Mouse (Mus musculus) liver, embryonic 12.5 days (tissue): Measurements from ENCODE around the gene Chka. TPM values are rescaled to one million over a fixed set of nuclear protein-coding genes. Genes with fewer than 3 reads are reported as not detected.
A peak's percentile ranks its signal among the peaks of the same experiment; 100 is the strongest.

ENCODE experiments used
- ATAC-seq: fragments of 200-750 bp; cut with Nextera tagmentation; 2 replicates; pipeline ENCODE4 v1.8.0; 2017; ENCODE audit warnings: moderate number of reproducible peaks, mild to moderate bottlenecking, moderate library complexity
- H3K27ac ChIP-seq: fragments of 300-500 bp; sonication (generic); 2 replicates; pipeline ENCODE4 v1.5.1; 2016; ENCODE audit warnings: mild to moderate bottlenecking
- H3K27me3 ChIP-seq: fragments of 300-500 bp; sonication (generic); replicated peaks from 2 replicates; pipeline ENCODE4 v1.6.1; 2016; ENCODE audit warnings: mild to moderate bottlenecking, moderate library complexity
- H3K36me3 ChIP-seq: fragments of 300-500 bp; sonication (generic); 2 replicates; pipeline ENCODE4 v1.6.1; 2016; ENCODE audit warnings: mild to moderate bottlenecking, moderate library complexity
- H3K4me1 ChIP-seq: fragments of 300-500 bp; sonication (generic); 2 replicates; pipeline ENCODE4 v1.6.1; 2016
- H3K4me2 ChIP-seq: fragments of 300-500 bp; sonication (generic); 2 replicates; pipeline ENCODE4 v1.6.1; 2016; ENCODE audit warnings: mild to moderate bottlenecking, moderate library complexity
- H3K4me3 ChIP-seq: fragments of 300-500 bp; sonication (generic); 2 replicates; pipeline ENCODE4 v1.5.1; 2016; ENCODE audit warnings: mild to moderate bottlenecking, moderate library complexity
- H3K9ac ChIP-seq: fragments of 300-500 bp; sonication (generic); 2 replicates; pipeline ENCODE4 v1.6.1; 2016; ENCODE audit warnings: mild to moderate bottlenecking, moderate library complexity
- H3K9me3 ChIP-seq: fragments of 300-500 bp; sonication (generic); replicated peaks from 2 replicates; pipeline ENCODE4 v1.6.1; 2016; ENCODE audit warnings: mild to moderate bottlenecking, moderate library complexity
- WGBS: fragments of 180-500 bp; shearing (Covaris S2); methylation state at CpG from one replicate; pipeline ENCODE4 v1.1.7; 2016; ENCODE audit not compliant: insufficient replicate concordance; 5-methylcytosine and 5-hydroxymethylcytosine counted together
- polyA plus RNA-seq: library from polyadenylated mRNA; unstranded; fragments of >200 nt; fragmentation: Nextera tagmentation; extraction: Ambion mirVana; gene quantifications from 2 replicates; pipeline ENCODE4 v1.2.1, GENCODE M21; 2016

Gene Chka
- polyA plus RNA-seq, 1 experiment from 2014 or later, result 26.7 TPM

- no peaks in the 10 kb centered on the region for H3K27me3 ChIP-seq
- no peaks in the 10 kb centered on the region for H3K9me3 ChIP-seq
- no peak overlapping the region for H3K9ac ChIP-seq
- 79% methylated on average over 5 of the region's 5 CpGs for WGBS
- H3K4me3 ChIP-seq, result no peak overlapping the region
- H3K27ac ChIP-seq, result no peak overlapping the region
- H3K4me2 ChIP-seq, result no peak overlapping the region
- no peak for ATAC-seq
- H3K4me1 ChIP-seq, result peaks cover 25% of the 10 kb centered on the region
- H3K36me3 ChIP-seq, result no peaks in the 10 kb centered on the region
These were observed 3.9 kb upstream of the Chka start for GRCm38 (mm10) chr19:3847711-3848110.

DNA sequence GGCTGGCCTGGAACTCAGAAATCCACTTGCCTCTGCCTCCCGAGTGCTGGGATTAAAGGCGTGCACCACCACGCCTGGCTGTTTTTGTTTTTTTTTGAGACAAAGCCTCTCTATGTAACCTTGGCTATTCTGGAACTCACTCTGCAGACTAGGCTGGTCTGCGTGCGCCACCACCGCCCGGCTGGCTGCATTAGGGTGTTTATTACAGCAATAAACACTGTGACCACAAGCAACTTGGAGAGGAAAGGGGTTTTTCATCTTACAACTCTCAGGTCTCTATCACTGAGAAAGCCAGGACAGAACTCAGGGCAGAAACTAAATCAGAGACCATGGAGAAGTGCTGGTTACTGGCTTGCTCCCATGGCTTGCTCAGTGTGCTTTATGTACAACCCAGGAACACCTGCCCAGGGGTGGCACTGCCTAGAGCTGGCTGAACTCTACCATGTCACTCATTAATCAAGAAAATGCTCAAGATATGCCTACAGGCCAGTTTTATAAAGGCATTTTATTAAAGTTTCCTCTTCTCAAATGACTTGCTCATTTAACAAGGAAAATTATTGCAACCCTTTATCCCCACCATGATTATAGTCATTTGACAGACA is 3.3 kb upstream of the Chka start:
- Histone ChIP-seq H3K27ac (no peak overlapping the region), H3K36me3 (no peaks in the 10 kb centered on the region), H3K4me2 (no peak overlapping the region), H3K4me1 (peaks cover 31% of the 10 kb centered on the region), H3K9ac (no peak overlapping the region), H3K4me3 (no peak overlapping the region), H3K9me3 (no peaks in the 10 kb centered on the region), H3K27me3 (no peaks in the 10 kb centered on the region)
- no peak for ATAC-seq
- 74% methylated on average over 7 of the region's 7 CpGs for WGBS

DNA sequence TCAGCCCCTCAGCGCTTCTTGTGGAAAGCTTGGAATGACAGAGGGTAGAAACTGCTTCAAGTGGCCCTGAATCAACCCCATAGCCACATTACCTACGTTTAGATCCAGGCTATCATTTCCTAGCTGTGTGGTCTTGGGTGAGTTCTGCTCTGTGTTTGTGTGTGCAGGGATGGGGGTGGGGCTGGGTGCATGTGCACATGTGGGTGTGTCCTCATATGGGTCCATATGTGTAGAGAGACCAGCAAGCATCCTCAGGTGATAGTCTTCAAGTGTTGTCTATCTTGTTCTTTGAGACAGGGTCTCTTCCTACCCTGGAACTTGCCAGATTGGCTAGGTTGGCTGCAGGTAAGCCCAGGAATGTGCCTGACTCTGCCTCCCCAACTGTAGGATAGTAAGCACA is 2.3 kb upstream of the Chka start:
- no peak for ATAC-seq
- WGBS, result 73% methylated on average over 2 of the region's 2 CpGs
- Histone ChIP-seq H3K4me3 (no peak overlapping the region), H3K9me3 (no peaks in the 10 kb centered on the region), H3K4me1 (peaks cover 40% of the 10 kb centered on the region), H3K27me3 (no peaks in the 10 kb centered on the region), H3K36me3 (no peaks in the 10 kb centered on the region), H3K4me2 (no peak overlapping the region), H3K9ac (no peak overlapping the region), H3K27ac (no peak overlapping the region)

DNA sequence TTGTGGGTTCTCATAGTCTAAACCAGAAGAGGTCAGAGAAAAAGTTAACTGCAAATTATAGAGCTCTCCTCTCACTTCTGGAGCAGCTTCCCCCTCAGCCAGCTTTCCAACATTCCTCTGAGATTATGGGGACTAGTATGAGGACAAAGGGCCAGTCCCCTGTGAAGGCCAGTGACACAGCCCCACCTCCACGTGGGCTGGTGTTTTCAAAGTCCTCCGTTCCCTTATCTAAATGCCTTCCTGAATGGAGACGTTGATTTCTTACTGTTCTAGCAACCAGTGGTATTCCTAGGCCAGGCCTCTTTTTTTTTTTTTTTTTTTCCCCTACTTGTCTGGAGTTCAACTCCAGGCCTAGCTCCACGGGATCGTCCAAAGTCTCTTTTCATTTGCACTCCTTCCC is 1.5 kb upstream of the Chka start:
- WGBS, result 11% methylated on average over 5 of the region's 5 CpGs
- Histone ChIP-seq H3K9me3 (no peaks in the 10 kb centered on the region), H3K36me3 (no peaks in the 10 kb centered on the region), H3K4me1 (peaks cover 45% of the 10 kb centered on the region), H3K4me2 (no peak overlapping the region), H3K27ac (peak overlapping the region; percentile 75), H3K9ac (no peak overlapping the region), H3K4me3 (no peak overlapping the region), H3K27me3 (no peaks in the 10 kb centered on the region)
- no peak for ATAC-seq

- no peaks in the 10 kb centered on the region for H3K36me3 ChIP-seq
- peak overlapping the region; percentile 73 for H3K4me3 ChIP-seq
- H3K27me3 ChIP-seq, result no peaks in the 10 kb centered on the region
- H3K4me1 ChIP-seq, result peaks cover 53% of the 10 kb centered on the region
- no peaks in the 10 kb centered on the region for H3K9me3 ChIP-seq
- peak overlapping the region; percentile 93 for H3K4me2 ChIP-seq
- ATAC-seq, result peak; percentile 6; the same call in 1 of the 2 replicates
- H3K9ac ChIP-seq, result peak overlapping the region; percentile 67
- 8% methylated on average over 19 of the region's 19 CpGs for WGBS
- peak overlapping the region; percentile 75 for H3K27ac ChIP-seq
These were observed 615 bp upstream of the Chka start for GRCm38 (mm10) chr19:3850847-3851469.

DNA sequence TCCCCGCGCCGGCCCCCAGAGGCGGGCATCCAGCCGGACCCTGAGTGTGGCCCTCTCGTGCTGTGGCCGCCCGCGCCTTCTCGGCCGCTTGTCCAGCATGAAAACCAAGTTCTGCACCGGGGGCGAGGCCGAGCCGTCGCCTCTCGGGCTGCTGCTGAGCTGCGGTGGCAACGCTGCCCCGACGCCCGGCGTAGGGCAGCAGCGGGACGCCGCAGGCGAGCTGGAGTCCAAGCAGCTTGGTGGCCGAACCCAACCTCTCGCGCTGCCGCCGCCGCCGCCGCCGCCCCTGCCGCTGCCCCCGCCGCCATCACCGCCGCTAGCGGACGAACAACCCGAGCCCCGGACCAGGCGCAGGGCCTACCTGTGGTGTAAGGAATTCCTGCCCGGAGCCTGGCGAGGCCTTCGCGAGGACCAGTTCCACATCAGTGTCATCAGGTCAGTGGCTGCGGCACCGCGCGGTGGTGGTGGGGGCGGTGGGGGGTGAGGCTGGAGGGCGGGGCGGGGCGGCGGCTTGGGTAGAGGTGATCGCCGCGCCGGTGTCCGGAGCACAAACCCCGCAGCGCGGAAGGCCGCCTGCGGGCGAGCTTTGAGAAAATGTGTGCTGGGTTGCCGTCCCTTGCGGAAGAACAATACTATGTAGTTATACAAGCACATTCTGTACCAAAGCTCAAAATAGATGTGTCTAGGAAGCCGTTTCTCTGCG is 557 bp downstream of the Chka start:
- Histone ChIP-seq H3K27ac (peak overlapping the region; percentile 95), H3K4me3 (peak overlapping the region; percentile 73), H3K9ac (peak overlapping the region; percentile 85), H3K9me3 (no peaks in the 10 kb centered on the region), H3K36me3 (no peaks in the 10 kb centered on the region), H3K27me3 (no peaks in the 10 kb centered on the region), H3K4me2 (peak overlapping the region; percentile 93), H3K4me1 (peaks cover 56% of the 10 kb centered on the region)
- ATAC-seq, result peak; percentile 3; the same call in 1 of the 2 replicates
- WGBS, result under 1% methylated on average over 64 of the region's 74 CpGs

- Histone ChIP-seq H3K4me1 (peaks cover 58% of the 10 kb centered on the region), H3K9me3 (no peaks in the 10 kb centered on the region), H3K9ac (no peak overlapping the region), H3K36me3 (no peaks in the 10 kb centered on the region), H3K27ac (no peak overlapping the region), H3K27me3 (no peaks in the 10 kb centered on the region), H3K4me2 (peak overlapping the region; percentile 93), H3K4me3 (peak overlapping the region; percentile 73)
- WGBS, result 75% methylated on average over 10 of the region's 10 CpGs
- no peak for ATAC-seq
These were observed 1.5 kb downstream of the Chka start for GRCm38 (mm10) chr19:3853121-3853520.

- 88% methylated on average over 1 of the region's 1 CpGs for WGBS
- Histone ChIP-seq H3K4me2 (peak overlapping the region; percentile 93), H3K9me3 (no peaks in the 10 kb centered on the region), H3K36me3 (no peaks in the 10 kb centered on the region), H3K27me3 (no peaks in the 10 kb centered on the region), H3K27ac (no peak overlapping the region), H3K9ac (no peak overlapping the region), H3K4me3 (no peak overlapping the region), H3K4me1 (peaks cover 58% of the 10 kb centered on the region)
- no peak for ATAC-seq
These were observed 2.3 kb downstream of the Chka start for GRCm38 (mm10) chr19:3853891-3854290.

GRCm38 (mm10) chr19:3855091-3855490 is 3.5 kb downstream of the Chka start:
- no peak for ATAC-seq
- Histone ChIP-seq H3K27me3 (no peaks in the 10 kb centered on the region), H3K27ac (no peak overlapping the region), H3K4me3 (no peak overlapping the region), H3K36me3 (no peaks in the 10 kb centered on the region), H3K4me2 (0 out of 2 replicates have a peak overlapping the region, but pooled peaks have one; percentile 9), H3K4me1 (peaks cover 51% of the 10 kb centered on the region), H3K9me3 (no peaks in the 10 kb centered on the region), H3K9ac (no peak overlapping the region)
- 64% methylated on average over 6 of the region's 6 CpGs for WGBS

- H3K27me3 ChIP-seq, result no peaks in the 10 kb centered on the region
- H3K27ac ChIP-seq, result no peak overlapping the region
- WGBS, result 43% methylated on average over 4 of the region's 4 CpGs
- H3K9me3 ChIP-seq, result no peaks in the 10 kb centered on the region
- no peak overlapping the region for H3K9ac ChIP-seq
- H3K4me2 ChIP-seq, result 0 out of 2 replicates have a peak overlapping the region, but pooled peaks have one; percentile 9
- peaks cover 48% of the 10 kb centered on the region for H3K4me1 ChIP-seq
- no peak for ATAC-seq
- no peak overlapping the region for H3K4me3 ChIP-seq
- H3K36me3 ChIP-seq, result no peaks in the 10 kb centered on the region
These were observed 4.0 kb downstream of the Chka start for GRCm38 (mm10) chr19:3855601-3856000.

DNA sequence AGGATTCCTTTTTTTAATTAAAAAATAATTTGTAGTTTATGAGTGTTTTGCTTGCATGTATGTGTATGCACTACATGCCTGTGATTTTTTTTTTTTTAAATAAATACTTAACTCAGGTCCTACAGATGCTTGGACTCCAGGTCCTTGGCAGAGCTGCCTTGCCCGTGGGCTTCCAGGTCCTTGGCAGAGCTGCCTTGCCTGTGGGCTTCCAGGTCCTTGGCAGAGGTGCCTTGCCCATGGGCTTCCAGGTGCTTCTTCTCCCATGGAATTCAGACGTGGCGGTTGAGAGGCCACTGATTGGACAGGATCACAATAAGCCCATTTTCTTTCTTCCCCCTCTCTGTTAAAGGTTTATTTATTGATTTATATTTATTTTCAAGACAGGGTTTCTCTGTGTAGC is 5.6 kb downstream of the Chka start:
- H3K9ac ChIP-seq, result no peak overlapping the region
- H3K27me3 ChIP-seq, result no peaks in the 10 kb centered on the region
- no peaks in the 10 kb centered on the region for H3K9me3 ChIP-seq
- H3K4me1 ChIP-seq, result peaks cover 46% of the 10 kb centered on the region
- H3K36me3 ChIP-seq, result no peaks in the 10 kb centered on the region
- 65% methylated on average over 3 of the region's 3 CpGs for WGBS
- H3K4me2 ChIP-seq, result no peak overlapping the region
- H3K27ac ChIP-seq, result no peak overlapping the region
- no peak for ATAC-seq
- H3K4me3 ChIP-seq, result no peak overlapping the region

DNA sequence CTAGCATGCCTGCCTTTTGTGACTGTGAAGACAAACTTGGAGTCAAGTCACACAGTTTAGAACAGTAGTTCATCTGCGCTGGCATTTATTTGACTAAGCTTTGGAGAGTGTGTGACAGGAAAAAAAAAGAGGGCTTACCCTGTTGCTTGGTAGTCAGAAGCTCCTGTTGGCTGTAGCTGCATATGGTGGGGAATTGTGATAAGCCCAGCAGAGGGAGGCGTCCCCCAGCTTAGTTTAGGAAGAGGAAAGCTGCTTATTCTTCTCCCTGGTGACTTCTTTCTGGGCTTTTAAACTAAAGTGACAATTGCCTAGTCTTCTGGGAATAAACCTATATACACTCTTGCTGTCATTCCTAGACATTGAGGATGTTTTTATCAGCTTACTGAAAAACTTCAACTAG is 11.1 kb downstream of the Chka start:
- peaks cover 26% of the 10 kb centered on the region for H3K36me3 ChIP-seq
- H3K4me2 ChIP-seq, result no peak overlapping the region
- peaks cover 2% of the 10 kb centered on the region; the same call in 1 of the 2 replicates for H3K9me3 ChIP-seq
- H3K9ac ChIP-seq, result no peak overlapping the region
- ATAC-seq, result no peak
- no peaks in the 10 kb centered on the region for H3K27me3 ChIP-seq
- no peak overlapping the region for H3K4me3 ChIP-seq
- H3K27ac ChIP-seq, result no peak overlapping the region
- whole genome bisulfite sequencing, result 55% methylated on average over 2 of the region's 2 CpGs
- H3K4me1 ChIP-seq, result peaks cover 20% of the 10 kb centered on the region
